Mouse (Mus musculus): ENCODE data around the gene Rcn3.
A peak's percentile ranks its signal among the peaks of the same experiment; 100 is the strongest.

- TF ChIP-seq CTCF (IDR thresholded peaks at IDR 0.05; ENCODE audit: borderline replicate concordance, control insufficient read depth, extremely low read depth, insufficient read depth, low read length, poor library complexity) = no peak
- TF ChIP-seq POLR2A (IDR thresholded peaks at IDR 0.05; ENCODE audit: control insufficient read depth, extremely low read depth, insufficient read depth, low read length, poor library complexity) = 0 out of 2 replicates have a peak, but pooled peaks have one; percentile 1
These were observed 39.2 kb downstream of the Rcn3 start, which contains the start of gene Prr12 for GRCm38 (mm10) chr7:45052862-45053116.

Measured in thymus, adult 2 months (tissue).